Mouse (Mus musculus): Measurements from ENCODE around the gene Tradd.
"Not testable (repeated sequence)": the region's sequence is repeated elsewhere in the genome, so short reads cannot be mapped to it uniquely, and the experiment has no call there.

Tradd gene

GRCm38 (mm10) chr8:105254152-105254965, 10.1 kb downstream of the Tradd start:
- no peaks in the 10 kb centered on the region; the same call in 1 of the 2 replicates for H3K36me3 ChIP-seq (ENCODE audit: control insufficient read depth, insufficient read depth, low read length, poor library complexity, severe bottlenecking)
- peak; percentile 90 for DNase-seq (ENCODE audit: low read depth, low spot score)
- H3K27me3 ChIP-seq (ENCODE audit: control insufficient read depth, insufficient read depth, low read length, poor library complexity, severe bottlenecking), result no peaks in the 10 kb centered on the region

GRCm38 (mm10) chr8:105253766-105254151, 10.7 kb downstream of the Tradd start:
- Histone ChIP-seq H3K27me3 (ENCODE audit: control insufficient read depth, insufficient read depth, low read length, poor library complexity, severe bottlenecking) (no peaks in the 10 kb centered on the region), H3K36me3 (ENCODE audit: control insufficient read depth, insufficient read depth, low read length, poor library complexity, severe bottlenecking) (no peaks in the 10 kb centered on the region; the same call in 1 of the 2 replicates)
- no peak for DNase-seq (ENCODE audit: low read depth, low spot score)

- Histone ChIP-seq H3K36me3 (ENCODE audit: control insufficient read depth, insufficient read depth, low read length, poor library complexity, severe bottlenecking) (peaks cover 2% of the 10 kb centered on the region; the same call in 1 of the 2 replicates), H3K27me3 (ENCODE audit: control insufficient read depth, insufficient read depth, low read length, poor library complexity, severe bottlenecking) (no peaks in the 10 kb centered on the region)
- DNase-seq (ENCODE audit: low read depth, low spot score), result no peak
These were observed 11.5 kb downstream of the Tradd start for GRCm38 (mm10) chr8:105252680-105253537.

GRCm38 (mm10) chr8:105251954-105252353, 12.5 kb downstream of the Tradd start:
- peaks cover 4% of the 10 kb centered on the region; the same call in 1 of the 2 replicates for H3K36me3 ChIP-seq (ENCODE audit: control insufficient read depth, insufficient read depth, low read length, poor library complexity, severe bottlenecking)
- DNase-seq (ENCODE audit: low read depth, low spot score), result no peak
- no peaks in the 10 kb centered on the region for H3K27me3 ChIP-seq (ENCODE audit: control insufficient read depth, insufficient read depth, low read length, poor library complexity, severe bottlenecking)

- H3K36me3 ChIP-seq (ENCODE audit: control insufficient read depth, insufficient read depth, low read length, poor library complexity, severe bottlenecking), result peaks cover 5% of the 10 kb centered on the region
- DNase-seq (ENCODE audit: low read depth, low spot score), result no peak
- H3K27me3 ChIP-seq (ENCODE audit: control insufficient read depth, insufficient read depth, low read length, poor library complexity, severe bottlenecking), result no peaks in the 10 kb centered on the region
These were observed 23.4 kb downstream of the Tradd start for GRCm38 (mm10) chr8:105241016-105241415.

GRCm38 (mm10) chr8:105237442-105238142, 26.8 kb downstream of the Tradd start:
- DNase-seq (ENCODE audit: low read depth, low spot score), result no peak
- Histone ChIP-seq H3K27me3 (ENCODE audit: control insufficient read depth, insufficient read depth, low read length, poor library complexity, severe bottlenecking) (no peaks in the 10 kb centered on the region), H3K36me3 (ENCODE audit: control insufficient read depth, insufficient read depth, low read length, poor library complexity, severe bottlenecking) (peaks cover 6% of the 10 kb centered on the region)

- H3K27me3 ChIP-seq (ENCODE audit: control insufficient read depth, insufficient read depth, low read length, poor library complexity, severe bottlenecking), result no peaks in the 10 kb centered on the region
- no peak for DNase-seq (ENCODE audit: low read depth, low spot score)
- peaks cover 5% of the 10 kb centered on the region for H3K36me3 ChIP-seq (ENCODE audit: control insufficient read depth, insufficient read depth, low read length, poor library complexity, severe bottlenecking)
These were observed 29.2 kb downstream of the Tradd start for GRCm38 (mm10) chr8:105235206-105235605.

GRCm38 (mm10) chr8:105233126-105233935, 31.1 kb downstream of the Tradd start:
- DNase-seq (ENCODE audit: low read depth, low spot score), result no peak
- Histone ChIP-seq H3K36me3 (ENCODE audit: control insufficient read depth, insufficient read depth, low read length, poor library complexity, severe bottlenecking) (peaks cover 5% of the 10 kb centered on the region), H3K27me3 (ENCODE audit: control insufficient read depth, insufficient read depth, low read length, poor library complexity, severe bottlenecking) (no peaks in the 10 kb centered on the region)

GRCm38 (mm10) chr8:105232321-105232693, 32.1 kb downstream of the Tradd start:
- H3K36me3 ChIP-seq (ENCODE audit: control insufficient read depth, insufficient read depth, low read length, poor library complexity, severe bottlenecking); DNase-seq (ENCODE audit: low read depth, low spot score); H3K27me3 ChIP-seq (ENCODE audit: control insufficient read depth, insufficient read depth, low read length, poor library complexity, severe bottlenecking): not testable (repeated sequence)

GRCm38 (mm10) chr8:105231503-105232320, 32.7 kb downstream of the Tradd start:
- Histone ChIP-seq H3K36me3 (ENCODE audit: control insufficient read depth, insufficient read depth, low read length, poor library complexity, severe bottlenecking) (peaks cover 5% of the 10 kb centered on the region), H3K27me3 (ENCODE audit: control insufficient read depth, insufficient read depth, low read length, poor library complexity, severe bottlenecking) (no peaks in the 10 kb centered on the region)
- DNase-seq (ENCODE audit: low read depth, low spot score), result no peak

- DNase-seq (ENCODE audit: low read depth, low spot score), result no peak
- Histone ChIP-seq H3K36me3 (ENCODE audit: control insufficient read depth, insufficient read depth, low read length, poor library complexity, severe bottlenecking) (no peaks in the 10 kb centered on the region), H3K27me3 (ENCODE audit: control insufficient read depth, insufficient read depth, low read length, poor library complexity, severe bottlenecking) (no peaks in the 10 kb centered on the region)
These were observed 38.5 kb downstream of the Tradd start for GRCm38 (mm10) chr8:105225917-105226316.

- no peaks in the 10 kb centered on the region for H3K27me3 ChIP-seq (ENCODE audit: control insufficient read depth, insufficient read depth, low read length, poor library complexity, severe bottlenecking)
These were observed 39.2 kb downstream of the Tradd start for GRCm38 (mm10) chr8:105225272-105225593.

GRCm38 (mm10) chr8:105224413-105225271, 39.8 kb downstream of the Tradd start, which contains the start of gene D230025D16Rik:
D230025D16Rik (plus strand) TSS chr8:105225145.
- Histone ChIP-seq H3K36me3 (ENCODE audit: control insufficient read depth, insufficient read depth, low read length, poor library complexity, severe bottlenecking) (no peaks in the 10 kb centered on the region), H3K27me3 (ENCODE audit: control insufficient read depth, insufficient read depth, low read length, poor library complexity, severe bottlenecking) (no peaks in the 10 kb centered on the region)
- peak; percentile 96 for DNase-seq (ENCODE audit: low read depth, low spot score)

More at GRCm38 (mm10) chr8:105225272-105225593, 39.2 kb downstream of the Tradd start:
- no peak for DNase-seq (ENCODE audit: low read depth, low spot score)
- no peaks in the 10 kb centered on the region for H3K36me3 ChIP-seq (ENCODE audit: control insufficient read depth, insufficient read depth, low read length, poor library complexity, severe bottlenecking)

Data from splenic B cell, adult 2 months (primary cell).